Mouse (Mus musculus) lung, embryonic 16.5 days (tissue): ENCODE results near the gene Tmem178. TPM values are rescaled to one million over a fixed set of nuclear protein-coding genes. Genes with fewer than 3 reads are reported as not detected.
"Not testable (repeated sequence)": the region's sequence is repeated elsewhere in the genome, so short reads cannot be mapped to it uniquely, and the experiment has no call there.

Experiments
- ATAC-seq: fragments of 200-750 bp; cut with Nextera tagmentation; 2 replicates; pipeline ENCODE4 v1.8.0; 2017; ENCODE audit warnings: low read depth, mild to moderate bottlenecking, moderate library complexity
- H3K27ac ChIP-seq: fragments of 300-500 bp; sonication (generic); 2 replicates; pipeline ENCODE4 v1.5.1; 2014; ENCODE audit warnings: mild to moderate bottlenecking, control low read depth, low read length
- H3K27me3 ChIP-seq: fragments of 300-500 bp; sonication (generic); 2 replicates; pipeline ENCODE4 v1.6.1; 2014; ENCODE audit warnings: low read depth, low read length, mixed read lengths; ENCODE audit not compliant: control insufficient read depth, insufficient read depth
- H3K36me3 ChIP-seq: fragments of 300-500 bp; sonication (generic); 2 replicates; pipeline ENCODE4 v1.6.1; 2014; ENCODE audit warnings: low read length; ENCODE audit not compliant: control insufficient read depth, insufficient read depth
- H3K4me1 ChIP-seq: fragments of 300-500 bp; sonication (generic); replicated peaks from 2 replicates; pipeline ENCODE4 v1.6.1; 2014; ENCODE audit warnings: low read length, mixed read lengths; ENCODE audit not compliant: control insufficient read depth, insufficient read depth
- H3K4me2 ChIP-seq: fragments of 300-500 bp; sonication (generic); 2 replicates; pipeline ENCODE4 v1.6.1; 2014; ENCODE audit warnings: low read depth, low read length, control low read depth
- H3K4me3 ChIP-seq: fragments of 300-500 bp; sonication (generic); 2 replicates; pipeline ENCODE4 v1.5.1; 2014; ENCODE audit warnings: mild to moderate bottlenecking, low read length, control low read depth
- H3K9ac ChIP-seq: fragments of 300-500 bp; sonication (generic); 2 replicates; pipeline ENCODE4 v1.6.1; 2014; ENCODE audit warnings: low read length, control low read depth
- H3K9me3 ChIP-seq: fragments of 300-500 bp; sonication (generic); 2 replicates; pipeline ENCODE4 v1.6.1; 2016; ENCODE audit warnings: low read length; ENCODE audit not compliant: control insufficient read depth
- WGBS: fragments of 180-500 bp; shearing (Covaris S2); extraction: QIAGEN DNeasy Blood & Tissue Kit; methylation state at CpG from one replicate; pipeline ENCODE4 v1.1.7; 2014; 5-methylcytosine and 5-hydroxymethylcytosine counted together
- polyA plus RNA-seq: library from polyadenylated mRNA; unstranded; fragments of >200 nt; fragmentation: Nextera tagmentation; extraction: Ambion mirVana; gene quantifications from 2 replicates; pipeline ENCODE4 v1.2.1, GENCODE M21; 2015

The Tmem178 gene
- polyA plus RNA-seq, 1 experiment from 2014 or later = 15.2 TPM

GRCm38 (mm10) chr17:80939833-80940232 is 4.6 kb upstream of the Tmem178 start:
- no peak for ATAC-seq
- 78% methylated on average over 7 of the region's 7 CpGs for WGBS
- H3K9me3 ChIP-seq = no peaks in the 10 kb centered on the region

GRCm38 (mm10) chr17:80941857-80942256 is 2.6 kb upstream of the Tmem178 start:
- Histone ChIP-seq H3K36me3 (no peaks in the 10 kb centered on the region), H3K4me3 (no peak overlapping the region), H3K4me1 (peaks cover 3% of the 10 kb centered on the region; the same call in 1 of the 2 replicates), H3K4me2 (no peak overlapping the region), H3K27me3 (peaks cover 20% of the 10 kb centered on the region), H3K27ac (no peak overlapping the region), H3K9ac (no peak overlapping the region), H3K9me3 (no peaks in the 10 kb centered on the region)
- ATAC-seq = no peak
- WGBS = 38% methylated on average over 11 of the region's 11 CpGs

More at GRCm38 (mm10) chr17:80939833-80940232, 4.6 kb upstream of the Tmem178 start:
- Histone ChIP-seq H3K4me3 (no peak overlapping the region), H3K27me3 (peaks cover 17% of the 10 kb centered on the region), H3K36me3 (no peaks in the 10 kb centered on the region), H3K4me2 (no peak overlapping the region), H3K27ac (no peak overlapping the region), H3K4me1 (peaks cover 3% of the 10 kb centered on the region; the same call in 1 of the 2 replicates), H3K9ac (no peak overlapping the region)

- Histone ChIP-seq H3K9ac (peak overlapping the region; percentile 75), H3K4me3 (peak overlapping the region; percentile 78), H3K4me2 (peak overlapping the region; percentile 99), H3K27me3 (peaks cover 20% of the 10 kb centered on the region), H3K36me3 (no peaks in the 10 kb centered on the region), H3K9me3 (no peaks in the 10 kb centered on the region), H3K4me1 (peaks cover 3% of the 10 kb centered on the region; the same call in 1 of the 2 replicates), H3K27ac (no peak overlapping the region)
- no peak for ATAC-seq
- 15% methylated on average over 14 of the region's 26 CpGs for WGBS
These were observed 450 bp upstream of the Tmem178 start for GRCm38 (mm10) chr17:80943835-80944529.

- WGBS = 41% methylated on average over 7 of the region's 8 CpGs
- Histone ChIP-seq H3K27me3 (peaks cover 20% of the 10 kb centered on the region), H3K4me2 (peak overlapping the region; percentile 41), H3K4me3 (peak overlapping the region; percentile 29)
- not testable (repeated sequence) for H3K4me1 ChIP-seq, H3K9ac ChIP-seq, H3K27ac ChIP-seq, H3K9me3 ChIP-seq, H3K36me3 ChIP-seq, ATAC-seq
These were observed 1.1 kb downstream of the Tmem178 start for GRCm38 (mm10) chr17:80945510-80945909.

GRCm38 (mm10) chr17:80946091-80946885 is 1.9 kb downstream of the Tmem178 start:
- Histone ChIP-seq H3K36me3 (no peaks in the 10 kb centered on the region), H3K27ac (no peak overlapping the region), H3K4me3 (no peak overlapping the region; the same call in 1 of the 2 replicates), H3K4me1 (peaks cover 3% of the 10 kb centered on the region; the same call in 1 of the 2 replicates), H3K4me2 (peak overlapping the region; percentile 25; the same call in 1 of the 2 replicates), H3K9ac (no peak overlapping the region), H3K9me3 (no peaks in the 10 kb centered on the region), H3K27me3 (peaks cover 20% of the 10 kb centered on the region)
- WGBS = 53% methylated on average over 5 of the region's 5 CpGs
- ATAC-seq = peak; percentile 23; the same call in 1 of the 2 replicates

GRCm38 (mm10) chr17:80947075-80947960 is 2.9 kb downstream of the Tmem178 start:
- 77% methylated on average over 12 of the region's 12 CpGs for WGBS
- Histone ChIP-seq H3K4me2 (no peak overlapping the region), H3K4me3 (no peak overlapping the region), H3K36me3 (no peaks in the 10 kb centered on the region), H3K27me3 (peaks cover 20% of the 10 kb centered on the region), H3K9ac (no peak overlapping the region), H3K4me1 (peaks cover under 1% of the 10 kb centered on the region; the same call in 1 of the 2 replicates), H3K9me3 (no peaks in the 10 kb centered on the region), H3K27ac (no peak overlapping the region)
- no peak for ATAC-seq

GRCm38 (mm10) chr17:80949382-80949781 is 5.0 kb downstream of the Tmem178 start:
- ATAC-seq = no peak
- Histone ChIP-seq H3K27me3 (peaks cover 5% of the 10 kb centered on the region; the same call in 1 of the 2 replicates), H3K4me2 (no peak overlapping the region), H3K9me3 (no peaks in the 10 kb centered on the region), H3K4me1 (no peaks in the 10 kb centered on the region; the same call in 1 of the 2 replicates), H3K36me3 (no peaks in the 10 kb centered on the region), H3K4me3 (no peak overlapping the region), H3K9ac (no peak overlapping the region), H3K27ac (no peak overlapping the region)
- WGBS = 79% methylated on average over 7 of the region's 7 CpGs

GRCm38 (mm10) chr17:80949895-80950294 is 5.5 kb downstream of the Tmem178 start:
- no peaks in the 10 kb centered on the region; the same call in 1 of the 2 replicates for H3K4me1 ChIP-seq
- no peaks in the 10 kb centered on the region for H3K36me3 ChIP-seq
- no peak overlapping the region for H3K4me3 ChIP-seq
- H3K27ac ChIP-seq = no peak overlapping the region
- no peak overlapping the region for H3K9ac ChIP-seq
- 73% methylated on average over 10 of the region's 10 CpGs for WGBS
- H3K27me3 ChIP-seq = peaks cover 4% of the 10 kb centered on the region; the same call in 1 of the 2 replicates
- H3K9me3 ChIP-seq = no peaks in the 10 kb centered on the region
- no peak for ATAC-seq
- H3K4me2 ChIP-seq = no peak overlapping the region
